Mouse (Mus musculus) myocyte (in vitro differentiated cells): Measurements from ENCODE around the gene Syt2. TPM values are rescaled to one million over a fixed set of nuclear protein-coding genes. Genes with fewer than 3 reads are reported as not detected.
A peak's percentile ranks its signal among the peaks of the same experiment; 100 is the strongest.

Experiments
- H3K27me3 ChIP-seq: one replicate; pipeline ENCODE4 v1.6.1; 2011; ENCODE audit not compliant: control insufficient read depth, insufficient read depth, insufficient read length
- H3K36me3 ChIP-seq: one replicate; pipeline ENCODE4 v1.6.1; 2011; ENCODE audit not compliant: control insufficient read depth, insufficient read depth
- H3K4me2 ChIP-seq: one replicate; pipeline ENCODE4 v1.6.1; 2011; ENCODE audit warnings: low read depth, control low read depth
- H3K4me3 ChIP-seq: one replicate; pipeline ENCODE4 v1.5.1; 2011; ENCODE audit warnings: mild to moderate bottlenecking, control low read depth, moderate library complexity
- H3K79me2 ChIP-seq: one replicate; pipeline ENCODE4 v1.6.1; 2011; ENCODE audit not compliant: control insufficient read depth, insufficient read depth
- H3ac ChIP-seq: one replicate; pipeline ENCODE4 v1.6.1; 2011; ENCODE audit not compliant: control insufficient read depth, insufficient read length
- CEBPB ChIP-seq: IDR thresholded peaks from 2 replicates; pipeline ENCODE4 v1.6.1; 2011; ENCODE audit warnings: mild to moderate bottlenecking, moderate library complexity; ENCODE audit not compliant: poor library complexity, insufficient read depth, severe bottlenecking
- E2F4 ChIP-seq: IDR thresholded peaks from one replicate; pipeline ENCODE4 v1.6.1; 2011; ENCODE audit warnings: mild to moderate bottlenecking, control low read depth, moderate library complexity; ENCODE audit not compliant: insufficient read depth
- MAX ChIP-seq: IDR thresholded peaks from one replicate; pipeline ENCODE4 v1.6.1; 2011; ENCODE audit warnings: low read depth, mild to moderate bottlenecking, control low read depth
- MYOD1 ChIP-seq, 3 experiments: IDR thresholded peaks; one replicate each; pipeline ENCODE4 v1.6.1; 2011; ENCODE audit warnings: control low read depth in 2 of 3, low read depth in 2 of 3, mild to moderate bottlenecking in 2 of 3, moderate library complexity in 1 of 3; ENCODE audit not compliant: insufficient read length in 2 of 3, control insufficient read depth in 1 of 3
- MYOG ChIP-seq, 3 experiments: IDR thresholded peaks; one replicate each; pipeline ENCODE4 v1.6.1; 2011; ENCODE audit warnings: control low read depth in 2 of 3, low read depth in 2 of 3, mild to moderate bottlenecking in 2 of 3; ENCODE audit not compliant: insufficient read length in 2 of 3, control insufficient read depth in 1 of 3, insufficient read depth in 1 of 3
- POLR2A ChIP-seq: IDR thresholded peaks from one replicate; pipeline ENCODE4 v1.6.1; 2011; ENCODE audit warnings: low read depth, mild to moderate bottlenecking, control low read depth, moderate library complexity; ENCODE audit not compliant: insufficient read length
- POLR2AphosphoS2 ChIP-seq: IDR thresholded peaks from one replicate; pipeline ENCODE4 v1.6.1; 2011; ENCODE audit warnings: low read depth, control low read depth; ENCODE audit not compliant: insufficient read length
- REST ChIP-seq: IDR thresholded peaks from one replicate; pipeline ENCODE4 v1.6.1; 2011; ENCODE audit warnings: mild to moderate bottlenecking, control low read depth, moderate library complexity; ENCODE audit not compliant: insufficient read depth, insufficient read length
- SRF ChIP-seq: IDR thresholded peaks from one replicate; pipeline ENCODE4 v1.6.1; 2011; ENCODE audit warnings: low read depth; ENCODE audit not compliant: control insufficient read depth, insufficient read length
- TCF12 ChIP-seq: IDR thresholded peaks from one replicate; pipeline ENCODE4 v1.6.1; 2011; ENCODE audit warnings: mild to moderate bottlenecking, control low read depth; ENCODE audit not compliant: poor library complexity, insufficient read depth, severe bottlenecking
- TCF3 ChIP-seq: IDR thresholded peaks from one replicate; pipeline ENCODE4 v1.6.1; 2011; ENCODE audit warnings: low read depth, control low read depth; ENCODE audit not compliant: insufficient read length
- USF1 ChIP-seq: IDR thresholded peaks from one replicate; pipeline ENCODE4 v1.6.1; 2011; ENCODE audit warnings: low read depth, mild to moderate bottlenecking, control low read depth, moderate library complexity
- polyA plus RNA-seq: library from polyadenylated mRNA; unstranded; fragments of >200 nt; fragmentation: generic; extraction: Trizol; gene quantifications from one replicate; pipeline ENCODE4 v1.2.1, GENCODE M21; 2012; ENCODE audit warnings: missing spikeins

Gene Syt2
- polyA plus RNA-seq, 1 experiment: 0.11 TPM

DNA sequence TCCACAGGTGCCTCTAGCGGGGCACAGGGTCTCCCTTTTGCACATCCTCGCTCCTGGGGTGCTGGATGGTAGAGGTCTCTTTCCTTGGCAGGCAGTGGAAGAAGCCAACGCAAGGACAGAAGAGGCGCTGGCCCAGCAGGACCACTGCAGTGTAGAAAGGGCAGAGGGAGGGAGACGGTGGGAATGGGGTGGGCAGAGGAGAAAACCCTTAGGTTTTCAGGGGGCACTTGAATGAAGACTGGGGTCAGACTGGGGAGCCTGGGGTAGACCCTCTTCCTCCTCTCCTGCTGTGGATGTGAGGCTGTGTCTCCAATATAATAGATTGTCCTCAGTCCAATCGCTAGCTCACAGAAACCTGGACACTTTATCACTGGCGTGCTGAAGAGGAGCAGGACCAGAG is 1.1 kb downstream of the Syt2 start:
- Histone ChIP-seq H3K4me2 (no peak overlapping the region), H3K36me3 (no peaks in the 10 kb centered on the region), H3K79me2 (no peaks in the 10 kb centered on the region), H3ac (no peak overlapping the region), H3K4me3 (no peak overlapping the region), H3K27me3 (peaks cover 46% of the 10 kb centered on the region)
- TF ChIP-seq TCF12: no peak
- no peak for TF ChIP-seq POLR2A
- no peak for TF ChIP-seq TCF3
- TF ChIP-seq REST: no peak
- no peak for TF ChIP-seq SRF
- no peak for TF ChIP-seq MAX
- TF ChIP-seq MYOG (IDR thresholded peaks at IDR 0.05; ENCODE audit: control insufficient read depth in 1 of 3, insufficient read depth in 1 of 3, insufficient read length in 2 of 3, low read depth in 2 of 3): no peak
- TF ChIP-seq MYOD1 (IDR thresholded peaks at IDR 0.05; ENCODE audit: control insufficient read depth in 1 of 3, insufficient read length in 2 of 3, low read depth in 2 of 3): no peak
- TF ChIP-seq CEBPB: no peak
- no peak for TF ChIP-seq E2F4
- no peak for TF ChIP-seq USF1
- TF ChIP-seq POLR2AphosphoS2: no peak

DNA sequence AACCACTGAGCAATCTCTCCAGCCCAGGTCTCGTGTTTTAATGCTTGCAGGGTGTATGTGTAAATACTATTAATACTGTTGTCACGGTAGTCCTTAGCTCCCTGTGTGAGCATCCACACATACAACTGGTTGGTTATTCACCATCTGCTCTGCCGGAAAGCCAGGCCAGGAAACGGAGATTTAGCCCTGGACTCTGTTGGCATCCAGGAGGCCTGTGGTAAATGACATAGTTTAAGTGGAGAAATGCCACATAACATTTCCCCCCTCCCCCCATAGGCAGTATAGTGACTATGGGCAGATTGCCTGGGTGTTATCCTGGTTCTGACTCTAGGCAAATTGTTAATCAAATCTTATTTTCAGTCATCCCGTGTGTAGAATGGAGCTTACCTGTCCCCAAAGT is 4.3 kb downstream of the Syt2 start:
- no peaks in the 10 kb centered on the region for H3K36me3 ChIP-seq
- H3ac ChIP-seq: no peak overlapping the region
- peaks cover 29% of the 10 kb centered on the region for H3K27me3 ChIP-seq
- H3K79me2 ChIP-seq: no peaks in the 10 kb centered on the region
- H3K4me3 ChIP-seq: no peak overlapping the region
- peak overlapping the region; percentile 49 for H3K4me2 ChIP-seq
- TF ChIP-seq SRF (no peak), CEBPB (no peak), USF1 (no peak), MAX (no peak), E2F4 (no peak), TCF3 (no peak), POLR2AphosphoS2 (no peak), MYOD1 (IDR thresholded peaks at IDR 0.05; ENCODE audit: control insufficient read depth in 1 of 3, insufficient read length in 2 of 3, low read depth in 2 of 3) (no peak), POLR2A (no peak), MYOG (IDR thresholded peaks at IDR 0.05; ENCODE audit: control insufficient read depth in 1 of 3, insufficient read depth in 1 of 3, insufficient read length in 2 of 3, low read depth in 2 of 3) (no peak), TCF12 (no peak), REST (no peak)

DNA sequence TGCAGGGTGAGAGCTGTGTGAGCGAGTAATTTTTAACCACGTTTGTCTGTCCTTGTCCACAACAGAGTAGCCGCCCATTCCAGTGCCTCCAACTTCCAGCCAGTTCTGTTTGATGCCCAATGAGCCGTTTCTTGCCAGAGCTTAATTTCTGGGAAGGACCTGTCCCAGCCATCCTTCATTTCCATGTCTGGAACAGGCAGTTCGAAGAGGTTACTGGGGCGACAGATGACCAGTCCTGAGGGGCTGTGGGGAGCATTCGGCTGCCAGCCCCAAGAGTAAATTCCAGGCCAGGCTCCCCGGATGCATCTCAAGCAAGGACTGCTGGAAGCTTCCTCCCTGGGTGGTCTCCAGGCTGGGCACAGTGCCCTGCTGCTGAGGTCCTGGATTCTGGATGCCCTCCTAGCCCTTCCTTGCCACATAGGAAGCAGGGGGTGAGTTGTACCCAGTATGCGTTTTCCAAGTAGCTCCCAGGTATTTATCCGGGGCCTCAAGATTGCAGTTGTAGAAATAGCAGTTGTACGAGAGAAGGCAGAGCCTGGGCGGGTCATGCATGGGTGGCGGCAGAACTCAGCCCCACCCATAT is 4.9 kb downstream of the Syt2 start:
- TF ChIP-seq MAX (no peak), TCF3 (no peak)
- Histone ChIP-seq H3K79me2 (no peaks in the 10 kb centered on the region), H3K4me3 (no peak overlapping the region), H3K4me2 (peak overlapping the region; percentile 49), H3ac (no peak overlapping the region), H3K36me3 (no peaks in the 10 kb centered on the region), H3K27me3 (peaks cover 28% of the 10 kb centered on the region)

DNA sequence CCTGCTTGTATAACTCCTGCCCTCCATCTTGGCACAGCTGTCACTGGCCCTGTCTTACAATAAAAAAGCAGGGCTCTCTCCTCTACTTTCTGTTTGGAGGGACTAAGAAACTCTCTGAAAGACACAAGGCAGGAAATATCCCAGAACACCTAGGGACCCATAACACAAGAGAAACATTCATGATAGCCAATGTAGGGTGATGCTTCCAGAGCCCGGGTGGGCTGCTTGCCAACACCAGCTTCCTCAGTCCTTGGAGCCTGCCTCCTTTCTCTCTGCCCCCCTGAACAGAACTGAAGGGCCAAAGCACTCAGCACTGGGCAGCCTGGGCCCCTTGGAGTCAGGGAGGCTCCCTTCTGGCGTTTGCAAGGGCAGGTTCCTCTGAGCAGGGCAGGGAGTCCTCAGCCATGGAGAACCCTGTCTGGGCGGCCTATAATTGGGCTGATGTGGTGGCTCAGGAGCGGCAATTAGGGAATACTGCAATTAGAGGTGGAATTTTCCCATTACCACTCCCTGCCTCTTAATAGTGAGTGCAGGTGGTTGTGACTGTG is 5.4 kb downstream of the Syt2 start:
- no peaks in the 10 kb centered on the region for H3K79me2 ChIP-seq
- peak overlapping the region; percentile 49 for H3K4me2 ChIP-seq
- no peak overlapping the region for H3K4me3 ChIP-seq
- H3K36me3 ChIP-seq: no peaks in the 10 kb centered on the region
- no peak overlapping the region for H3ac ChIP-seq
- peaks cover 26% of the 10 kb centered on the region for H3K27me3 ChIP-seq
- TF ChIP-seq TCF12: no peak
- TF ChIP-seq POLR2AphosphoS2: no peak
- TF ChIP-seq POLR2A: no peak
- TF ChIP-seq TCF3: no peak
- peak in 1 of 3 experiments; percentile 49 for TF ChIP-seq MYOG (IDR thresholded peaks at IDR 0.05; ENCODE audit: control insufficient read depth in 1 of 3, insufficient read depth in 1 of 3, insufficient read length in 2 of 3, low read depth in 2 of 3)
- TF ChIP-seq MAX: no peak
- TF ChIP-seq CEBPB: no peak
- no peak for TF ChIP-seq USF1
- TF ChIP-seq REST: no peak
- TF ChIP-seq MYOD1 (IDR thresholded peaks at IDR 0.05; ENCODE audit: control insufficient read depth in 1 of 3, insufficient read length in 2 of 3, low read depth in 2 of 3): peak; percentile 5 to 68 (median 26)

DNA sequence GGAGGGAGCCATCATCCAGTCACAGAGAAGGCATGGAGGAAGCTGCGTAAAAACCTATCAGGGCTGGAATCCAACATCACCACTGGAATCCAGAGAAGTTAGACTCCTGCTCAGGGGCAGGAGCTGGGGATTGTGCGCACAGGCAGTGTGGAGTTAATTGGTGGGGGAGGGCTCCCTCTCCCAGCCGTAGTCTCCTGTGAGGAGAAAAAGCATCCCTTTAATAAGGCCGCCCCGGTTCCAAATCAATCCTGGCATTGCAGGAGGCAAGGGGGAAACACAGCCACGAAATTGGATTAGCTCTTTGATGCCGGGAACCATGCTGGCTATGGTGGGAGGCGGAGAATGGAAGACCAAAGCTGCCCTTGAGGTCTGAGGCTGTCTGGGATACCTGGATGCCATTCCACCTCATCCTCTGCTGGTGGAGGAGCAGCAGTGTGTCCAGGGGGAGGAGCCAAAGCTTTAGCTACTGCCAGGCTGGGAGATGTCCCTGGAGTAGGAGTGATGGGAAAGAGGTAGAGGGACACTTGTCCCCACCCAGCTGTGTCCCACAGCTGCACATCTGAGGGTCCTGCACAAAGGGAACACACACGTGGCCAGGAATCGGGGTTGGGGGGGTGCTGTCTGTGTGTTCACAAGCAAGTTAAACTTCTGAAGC is 7.3 kb downstream of the Syt2 start:
- H3ac ChIP-seq: no peak overlapping the region
- H3K36me3 ChIP-seq: no peaks in the 10 kb centered on the region
- no peak overlapping the region for H3K4me2 ChIP-seq
- H3K79me2 ChIP-seq: no peaks in the 10 kb centered on the region
- H3K4me3 ChIP-seq: no peak overlapping the region
- TF ChIP-seq POLR2A: no peak
- no peak for TF ChIP-seq POLR2AphosphoS2
- no peak for TF ChIP-seq TCF3
- TF ChIP-seq MYOD1 (IDR thresholded peaks at IDR 0.05; ENCODE audit: control insufficient read depth in 1 of 3, insufficient read length in 2 of 3, low read depth in 2 of 3): no peak
- TF ChIP-seq TCF12: no peak
- TF ChIP-seq MAX: no peak
- TF ChIP-seq REST: no peak
- TF ChIP-seq SRF: no peak
- TF ChIP-seq USF1: no peak
- TF ChIP-seq MYOG (IDR thresholded peaks at IDR 0.05; ENCODE audit: control insufficient read depth in 1 of 3, insufficient read depth in 1 of 3, insufficient read length in 2 of 3, low read depth in 2 of 3): no peak
- TF ChIP-seq CEBPB: no peak
- TF ChIP-seq E2F4: no peak
- H3K27me3 ChIP-seq: peaks cover 18% of the 10 kb centered on the region
